Mouse (Mus musculus) liver, postnatal 0 days (tissue): ENCODE measurements at regions not wholly inside any gene's neighbourhood (a gene's known extent, or its start where the extent isn't known, plus 50 kb on each side); places are given as distances from the start of the nearest gene placed in this dataset.

ENCODE experiments used
- CTCF ChIP-seq: sonication (generic); IDR thresholded peaks from 2 replicates; pipeline ENCODE4 v1.5.1; 2016; ENCODE audit warnings: antibody characterized with exemption, low read depth
- EP300 ChIP-seq: IDR thresholded peaks from 2 replicates; pipeline ENCODE4 v1.6.1; 2016; ENCODE audit warnings: antibody characterized with exemption, low read depth, mild to moderate bottlenecking

DNA sequence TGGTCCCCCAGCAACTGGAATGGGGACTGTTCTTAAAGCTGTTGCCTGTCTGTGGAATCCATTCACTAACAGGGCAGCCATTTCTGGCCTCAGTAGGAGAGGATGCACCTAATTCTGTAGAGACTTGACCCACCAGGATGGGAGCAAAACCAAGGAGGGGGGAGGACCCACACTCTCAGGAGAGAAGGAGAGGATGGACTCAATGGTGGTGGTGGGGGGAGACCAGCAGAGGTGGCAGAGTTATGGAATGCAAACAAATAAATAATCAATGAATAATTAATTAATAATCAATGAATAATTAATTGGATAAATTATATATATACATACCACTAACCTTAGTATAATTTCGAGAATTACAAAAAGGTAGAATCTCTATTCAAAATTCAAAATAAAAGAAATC is 681.1 kb downstream of the Zbbx start:
- no peak for TF ChIP-seq CTCF
- no peak for TF ChIP-seq EP300
